Mouse (Mus musculus) kidney, postnatal 36 days (tissue): Measurements from ENCODE around the gene Ccdc191.

Experiments used
- DNase-seq, 2 experiments: peaks; one replicate each; pipeline ENCODE4 v3.0.0; 2021 to 2022; ENCODE audit warnings: mixed read lengths in 2 of 2

Gene Ccdc191

DNA sequence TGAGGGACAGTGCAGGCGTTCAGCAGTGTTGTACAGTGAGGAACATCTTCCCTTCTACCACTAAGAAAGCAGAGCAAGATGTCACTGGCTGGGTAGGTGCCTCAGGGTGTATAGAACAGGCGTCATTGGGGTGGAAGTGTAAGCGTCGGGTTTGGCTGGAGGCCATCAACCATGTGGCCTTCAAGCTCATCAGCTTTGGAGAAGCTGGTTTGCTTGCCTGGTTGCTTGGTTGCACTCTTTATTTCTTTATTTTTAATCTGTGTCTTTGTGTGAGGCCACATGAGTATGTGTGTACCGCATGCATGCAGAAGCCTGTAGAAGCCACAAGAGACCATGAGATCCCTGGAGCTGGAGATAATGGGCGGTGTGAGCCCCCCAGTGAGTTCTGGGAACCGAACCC is 42.7 kb downstream of the Ccdc191 start:
- DNase-seq, result no peak

DNA sequence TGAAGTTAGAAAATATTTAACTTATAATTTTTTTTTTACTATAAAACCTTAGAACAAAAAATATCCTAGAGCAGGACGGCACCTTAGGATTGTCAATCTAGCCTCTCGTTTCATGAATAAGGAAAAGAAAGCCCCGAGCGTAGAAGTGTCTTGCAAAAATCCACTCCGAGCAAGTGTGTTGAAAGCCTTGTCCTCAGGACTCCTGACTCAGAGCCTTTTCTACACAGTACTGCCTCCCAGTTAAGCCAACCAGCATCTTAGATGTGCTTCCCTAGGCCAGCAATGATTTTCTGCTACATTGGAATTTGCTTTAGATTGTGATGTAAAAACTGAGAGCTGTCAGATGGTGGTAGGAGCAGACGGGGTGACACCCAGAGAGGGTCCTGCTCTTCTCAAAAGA is 43.4 kb downstream of the Ccdc191 start:
- DNase-seq, result no peak

DNA sequence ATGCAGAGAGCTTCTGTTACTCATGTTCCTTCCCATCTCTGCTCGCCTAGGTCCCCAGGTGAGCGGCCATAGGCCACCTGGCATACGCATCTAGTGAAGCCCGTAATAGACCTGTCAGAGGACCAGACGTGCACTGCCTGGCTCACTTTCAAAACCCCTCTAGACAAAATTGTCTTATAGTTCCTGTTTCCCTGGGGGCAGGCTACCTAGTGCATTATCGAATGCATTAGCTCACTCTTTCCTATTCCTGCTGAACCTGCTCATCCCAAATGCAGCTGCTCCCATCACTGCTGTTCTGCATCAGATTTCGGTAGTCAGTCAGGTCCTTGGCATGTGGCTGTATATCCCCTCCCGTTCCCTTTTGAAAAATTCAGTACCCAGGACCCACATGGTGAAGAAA is 45.3 kb downstream of the Ccdc191 start:
- DNase-seq, result no peak

DNA sequence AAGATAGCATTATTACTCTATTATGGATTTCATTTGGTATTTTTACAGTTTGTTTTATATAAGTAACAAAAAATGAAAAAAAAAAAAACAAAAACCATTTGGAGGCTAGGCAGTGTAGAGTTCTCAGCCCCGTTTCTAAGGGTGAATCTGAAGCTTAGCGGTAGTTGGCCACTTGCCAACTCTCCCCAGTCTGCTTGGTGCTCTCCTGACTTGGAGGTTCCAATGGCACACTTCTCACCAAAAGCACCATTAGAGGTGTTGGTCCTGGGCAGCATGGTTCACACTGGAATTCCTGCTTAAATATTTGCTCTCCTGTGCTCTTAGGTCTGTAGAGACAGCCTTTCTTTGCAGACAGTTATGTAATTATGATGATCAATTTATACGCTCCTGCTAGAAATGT is 45.8 kb downstream of the Ccdc191 start:
- peak in 1 of 2 experiments; percentile 42 for DNase-seq

DNA sequence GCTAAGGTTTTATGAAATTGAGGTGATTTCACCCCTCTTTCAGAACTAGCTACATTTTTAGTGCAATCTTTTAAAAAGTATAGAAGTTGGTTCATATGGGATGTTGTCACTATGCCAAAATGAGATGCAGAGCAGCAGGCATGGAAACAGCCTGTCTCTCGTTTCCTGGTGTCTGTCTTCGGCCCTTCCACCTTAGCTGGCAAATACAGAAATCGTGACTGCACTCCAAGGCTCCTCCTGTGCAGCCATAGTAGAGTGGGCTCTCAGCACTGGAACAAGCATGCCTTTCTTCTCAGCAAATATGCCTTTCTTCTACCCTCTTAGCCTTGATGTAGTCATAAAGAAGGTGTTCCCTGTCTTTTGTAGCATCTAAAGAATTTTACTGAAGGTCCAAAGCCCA is 46.3 kb downstream of the Ccdc191 start:
- no peak for DNase-seq

DNA sequence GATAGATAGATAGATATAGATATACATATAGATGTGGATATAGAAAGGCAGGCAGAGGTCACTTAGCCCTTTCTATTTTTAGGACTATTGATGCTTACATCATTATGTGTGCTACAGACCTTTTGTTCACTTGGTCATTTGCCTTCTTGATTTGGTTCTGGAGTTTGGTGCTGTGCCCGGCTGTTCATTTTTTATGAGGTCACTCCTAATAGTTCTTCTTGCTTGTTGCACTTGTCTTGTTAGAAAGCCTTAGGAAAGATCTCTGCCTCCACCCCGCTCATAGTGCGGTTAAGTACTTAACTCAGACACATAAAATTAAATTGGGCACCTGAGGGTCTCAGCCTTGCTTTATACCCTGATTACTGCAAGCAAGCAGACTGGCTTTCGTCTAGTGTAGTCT is 51.2 kb downstream of the Ccdc191 start:
- no peak for DNase-seq

DNA sequence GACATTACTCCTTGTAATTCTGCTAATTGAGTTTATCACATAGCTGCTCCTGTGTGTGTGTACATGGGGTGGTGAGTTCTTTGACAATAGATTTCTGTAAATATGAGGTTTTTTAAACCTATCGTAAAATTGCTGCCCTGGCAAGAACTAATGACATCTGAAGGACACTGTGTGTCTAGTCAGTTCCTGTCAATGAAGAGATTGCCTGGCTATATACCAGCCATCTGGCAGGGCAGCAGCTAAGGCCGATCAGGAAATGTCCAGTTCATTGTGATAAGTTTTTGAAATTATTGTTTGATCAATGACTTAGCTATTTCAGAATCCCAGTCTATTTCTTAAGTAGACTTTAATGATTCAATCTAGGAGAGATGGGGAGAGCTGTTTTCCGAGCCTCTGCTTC is 55.8 kb downstream of the Ccdc191 start:
- DNase-seq, result no peak

DNA sequence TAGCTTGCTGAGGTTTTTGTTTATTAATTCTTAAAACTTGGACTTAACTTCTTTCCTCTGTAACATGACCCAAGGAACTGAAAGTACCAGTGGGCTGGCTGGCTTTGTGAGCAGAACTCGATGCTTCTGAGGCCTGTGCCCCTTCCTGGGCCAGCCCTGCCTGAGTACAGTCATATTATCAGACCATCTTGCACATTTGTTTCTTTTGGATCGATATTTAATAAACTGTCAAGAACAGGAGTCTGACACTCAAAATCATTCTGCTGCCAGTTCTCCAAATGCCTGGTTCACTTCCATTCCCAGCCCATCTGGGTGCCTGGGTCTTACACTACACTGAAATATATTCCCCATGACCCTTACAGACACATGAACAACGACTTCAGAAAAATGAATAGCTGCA is 56.3 kb downstream of the Ccdc191 start:
- no peak for DNase-seq

DNA sequence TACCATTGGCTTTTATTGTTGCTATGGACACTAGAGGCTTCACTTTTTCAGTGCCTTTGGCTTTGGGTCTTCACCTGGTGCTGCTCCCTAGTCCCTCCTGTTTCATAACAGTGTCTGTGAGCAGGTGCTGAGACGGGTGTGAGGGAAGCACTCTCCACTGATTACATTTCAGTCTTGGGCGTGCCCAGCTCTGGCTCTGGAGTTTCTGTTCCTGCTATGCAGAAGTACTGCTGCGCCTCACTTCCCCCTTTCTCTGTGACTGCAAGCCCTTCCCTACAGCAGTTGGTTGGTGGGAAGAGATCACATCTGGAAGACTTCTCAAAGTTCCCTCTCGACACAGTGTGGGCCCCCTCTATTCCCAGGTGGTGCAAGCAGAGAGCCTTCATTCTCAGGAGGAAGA is 62.0 kb downstream of the Ccdc191 start:
- DNase-seq, result no peak

DNA sequence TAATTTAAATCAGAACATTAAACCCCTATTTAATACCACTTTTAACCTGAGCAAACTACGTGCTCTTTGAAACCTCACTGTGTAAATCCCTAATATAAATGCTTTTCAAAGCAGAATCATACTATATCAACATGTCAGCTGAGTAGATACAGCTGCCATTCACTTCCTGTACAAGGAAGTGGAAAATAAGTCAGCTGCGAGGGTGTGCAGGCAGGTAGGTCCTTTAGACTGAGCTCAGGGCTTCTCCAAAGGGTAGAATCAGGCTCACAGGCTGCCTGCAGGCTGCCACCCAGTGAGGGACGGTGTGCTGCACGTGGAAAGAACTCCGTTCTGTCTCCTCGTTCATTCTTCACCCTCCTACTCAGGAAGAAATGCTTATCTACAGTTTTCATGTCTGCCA is 65.3 kb downstream of the Ccdc191 start:
- DNase-seq, result no peak

DNA sequence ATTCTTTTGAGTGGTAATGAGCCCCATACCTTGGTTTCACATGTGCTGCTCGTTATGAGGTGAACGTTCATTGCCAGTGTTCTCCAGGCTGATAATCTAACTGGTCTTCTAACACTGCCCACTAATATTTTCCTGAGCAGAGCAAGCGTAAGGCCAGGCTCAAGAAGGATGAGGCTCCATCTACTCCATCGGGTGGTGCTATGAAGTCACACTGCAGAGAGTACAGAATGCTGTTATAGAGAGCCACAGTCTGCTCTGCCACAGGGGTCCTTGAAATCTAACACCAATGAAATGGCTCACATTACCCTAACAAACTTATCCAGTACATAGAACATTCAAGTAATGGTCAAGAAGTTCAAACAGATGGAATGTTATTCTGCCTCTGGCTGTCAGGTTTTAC is 68.4 kb downstream of the Ccdc191 start:
- no peak for DNase-seq

DNA sequence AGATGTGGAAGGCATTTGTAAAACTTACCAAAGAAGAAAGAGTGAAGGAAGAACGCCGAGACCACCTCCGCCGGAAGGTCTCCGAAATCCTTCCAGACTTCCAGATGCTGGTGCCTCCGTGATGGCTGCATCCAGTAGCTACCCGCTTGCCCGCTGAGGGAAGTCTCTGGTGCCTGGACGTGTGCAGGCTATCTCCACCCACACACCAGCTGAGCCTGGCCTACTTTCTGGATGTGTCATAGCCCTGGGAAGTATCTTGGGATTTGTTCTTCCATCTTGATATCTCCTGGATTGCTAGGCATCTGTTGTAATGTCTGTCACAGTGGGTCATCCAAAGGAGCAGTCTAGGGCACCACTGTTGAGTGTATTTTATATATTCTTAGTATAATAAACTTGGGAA is 73.7 kb downstream of the Ccdc191 start:
- DNase-seq, result no peak

DNA sequence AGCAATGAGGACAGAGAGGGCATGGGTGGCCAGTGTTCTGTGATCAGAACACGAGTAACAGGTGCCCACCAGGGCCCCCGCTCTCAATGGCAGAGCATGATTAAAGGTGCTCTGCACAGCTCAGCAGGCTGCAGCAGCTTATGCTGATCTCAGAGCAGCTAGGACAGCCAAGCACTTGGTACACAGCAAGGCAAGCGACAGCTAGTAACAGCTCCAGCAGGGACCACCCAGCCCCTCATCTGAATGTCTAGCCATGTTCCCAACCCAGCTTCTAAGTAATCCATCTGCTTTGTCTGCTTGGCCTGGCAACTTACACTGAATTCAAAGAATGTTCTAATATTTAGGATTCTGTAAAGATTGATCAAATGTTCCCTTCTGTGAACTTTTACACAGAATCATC is 74.2 kb downstream of the Ccdc191 start:
- no peak for DNase-seq

DNA sequence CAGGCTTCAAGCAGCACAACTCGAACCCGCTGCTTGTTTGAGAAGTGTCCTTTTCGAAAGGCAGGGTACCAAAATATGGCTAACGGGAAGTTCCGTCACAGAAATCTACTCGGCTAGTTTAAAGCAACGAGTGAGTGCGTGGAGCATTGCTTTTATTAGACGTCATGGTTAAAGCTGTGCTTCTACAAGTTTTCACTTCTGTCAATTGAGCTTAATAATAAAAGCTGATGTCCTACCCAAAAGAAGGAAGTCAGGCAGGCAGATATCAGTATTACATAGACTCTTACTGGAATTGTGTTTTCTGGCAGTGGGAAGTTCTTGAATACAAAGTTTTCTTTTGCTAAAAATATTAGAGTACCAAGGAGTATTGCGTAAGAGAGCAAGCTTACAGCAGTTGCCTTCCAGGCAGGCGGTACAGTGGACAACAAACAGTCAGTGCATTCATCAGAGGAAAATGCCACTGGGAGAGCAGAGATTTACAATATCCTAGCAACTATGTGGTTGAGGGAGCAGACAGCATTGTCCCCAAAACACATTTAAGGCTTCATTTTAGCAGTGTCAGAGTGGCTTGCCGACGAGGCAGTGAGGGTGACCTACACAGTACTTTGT is 76.3 kb downstream of the Ccdc191 start:
- DNase-seq, result no peak

DNA sequence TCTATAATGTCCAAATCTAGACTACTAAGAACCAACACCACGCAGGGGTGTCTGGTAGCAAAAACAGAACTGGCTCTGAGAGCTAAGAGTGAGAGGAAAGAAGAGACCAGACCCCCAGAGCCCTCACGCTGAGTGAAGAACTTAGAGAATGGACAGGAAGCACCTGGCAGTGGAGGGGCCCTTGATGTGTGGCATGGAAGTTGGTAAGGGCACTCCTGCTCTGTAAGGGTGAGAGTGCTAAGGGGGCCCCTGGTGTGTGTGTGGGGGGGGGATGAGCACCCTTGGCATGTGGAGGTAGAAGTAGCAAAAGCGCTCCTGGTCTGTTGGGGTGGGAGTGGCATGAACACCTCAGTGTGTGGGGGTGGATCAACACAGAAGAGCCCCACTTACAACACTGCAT is 80.8 kb downstream of the Ccdc191 start:
- no peak for DNase-seq

DNA sequence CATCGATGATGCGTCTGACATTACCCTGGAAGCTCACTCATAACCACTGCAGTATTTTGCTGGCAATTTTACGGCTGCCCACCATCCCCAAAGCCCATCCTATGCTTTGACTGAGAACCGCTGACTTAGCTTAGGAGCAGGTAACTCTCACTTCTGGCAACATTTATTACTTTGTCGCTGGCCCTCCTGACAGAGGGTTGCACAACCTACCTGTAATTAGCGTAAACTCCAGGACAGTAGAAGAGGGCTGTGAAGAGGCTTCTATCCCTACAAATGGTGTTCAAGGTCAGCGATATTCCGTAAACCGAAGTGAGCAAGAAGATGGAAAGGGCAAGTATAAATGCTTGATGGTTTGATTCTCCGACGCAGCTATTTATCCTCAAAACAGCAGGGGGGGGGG is 81.6 kb downstream of the Ccdc191 start:
- no peak for DNase-seq

DNA sequence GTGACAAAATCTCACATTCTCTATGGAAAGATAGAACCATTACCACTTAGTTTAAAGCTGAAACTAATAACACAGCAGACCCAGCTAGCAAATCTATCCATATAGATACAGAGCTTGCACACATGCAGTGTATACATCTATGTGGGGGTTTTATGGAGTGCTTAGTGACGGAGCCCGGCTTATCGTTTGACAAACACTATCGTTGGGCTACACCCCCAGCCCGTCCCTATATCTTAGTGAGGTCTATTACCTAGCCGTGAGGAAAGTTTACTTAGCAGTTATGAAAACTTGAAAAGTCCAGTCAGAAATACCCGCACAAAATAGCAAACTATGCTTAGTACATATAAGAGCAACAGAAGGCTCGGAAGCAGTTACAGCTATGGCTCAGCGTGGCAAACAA is 82.1 kb downstream of the Ccdc191 start:
- DNase-seq, result no peak

DNA sequence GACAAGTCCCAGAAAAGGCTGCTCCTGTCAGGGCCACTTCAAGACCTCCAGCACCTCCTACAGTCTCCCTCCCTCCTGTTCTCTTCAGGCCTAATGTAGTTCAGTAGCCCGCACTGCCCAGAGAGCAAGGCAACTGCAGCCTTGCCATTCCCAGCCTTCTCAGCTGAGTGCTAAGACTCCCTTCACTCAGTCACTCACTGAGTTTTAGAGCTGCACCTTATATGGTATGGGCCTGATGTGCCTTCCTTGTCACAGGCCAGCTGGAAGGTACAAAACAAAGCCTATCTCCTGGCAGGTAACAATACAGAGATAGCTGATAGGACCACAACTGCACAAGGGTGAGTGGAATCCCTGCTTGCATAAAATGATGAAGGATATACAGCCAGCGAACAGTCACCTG is 82.8 kb downstream of the Ccdc191 start:
- no peak for DNase-seq

DNA sequence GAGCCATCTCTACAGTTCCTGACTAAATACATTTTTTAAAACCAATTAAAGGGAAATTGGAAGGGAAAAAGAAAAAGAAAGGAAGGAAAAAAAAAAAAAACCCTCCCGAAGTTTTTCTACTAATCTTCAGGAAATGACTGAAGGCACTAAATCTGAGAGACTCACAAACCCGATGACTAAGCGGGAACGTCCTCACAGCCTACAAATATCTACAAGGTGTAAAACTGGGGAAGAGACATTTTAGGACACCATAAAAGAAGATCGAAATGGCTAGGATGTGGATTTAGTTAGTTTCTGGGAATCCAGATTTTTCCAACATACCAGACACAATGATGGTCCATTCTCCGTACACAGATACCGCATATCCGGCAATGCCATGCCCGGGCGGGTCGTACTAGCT is 83.5 kb downstream of the Ccdc191 start:
- DNase-seq, result no peak

DNA sequence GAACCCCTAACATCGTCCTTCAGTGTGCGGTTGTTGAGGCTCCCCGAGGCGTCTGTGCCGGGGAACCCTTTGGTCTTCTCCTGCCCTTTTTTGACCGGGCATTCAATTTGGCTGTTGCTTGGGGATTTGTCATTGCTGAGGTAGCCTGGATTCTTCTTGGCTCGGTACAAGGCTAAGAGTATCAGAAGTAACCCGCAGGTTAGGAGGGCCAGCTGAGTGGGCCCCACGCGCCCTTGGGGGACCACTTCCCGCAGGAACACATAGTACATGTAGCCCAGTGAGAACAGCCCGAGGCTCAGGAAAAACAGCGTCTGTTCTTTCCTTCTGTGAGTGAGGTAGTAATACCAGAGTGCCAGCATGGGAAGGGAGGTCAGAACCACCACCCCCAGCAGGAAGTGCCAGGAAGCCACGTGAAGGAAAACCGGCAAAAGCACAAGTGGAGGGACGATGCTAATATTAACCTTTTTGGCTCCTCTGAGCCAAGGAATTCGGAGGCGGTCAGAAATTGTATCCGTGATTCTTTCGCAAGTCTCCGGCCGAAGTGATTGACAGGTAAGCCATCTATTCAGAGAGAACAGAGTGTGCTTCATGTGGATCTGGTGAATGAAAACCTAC is 84.1 kb downstream of the Ccdc191 start:
- no peak for DNase-seq

DNA sequence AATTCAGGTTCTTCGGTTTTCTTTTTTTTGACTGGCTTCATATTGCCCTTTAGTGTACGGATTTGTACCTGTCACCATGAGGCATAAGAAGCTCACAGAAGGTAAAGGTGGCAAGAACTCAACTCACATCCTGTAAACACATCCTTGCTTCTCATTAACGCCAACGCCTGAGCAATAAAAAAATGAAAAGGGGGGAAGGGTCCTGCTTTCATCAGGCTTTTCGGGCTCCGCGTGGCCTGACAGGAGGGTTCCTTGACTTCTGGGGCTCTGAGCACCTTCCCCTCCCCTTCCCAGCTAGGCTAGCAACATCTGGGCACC is 89.4 kb downstream of the Ccdc191 start:
- DNase-seq, result no peak

DNA sequence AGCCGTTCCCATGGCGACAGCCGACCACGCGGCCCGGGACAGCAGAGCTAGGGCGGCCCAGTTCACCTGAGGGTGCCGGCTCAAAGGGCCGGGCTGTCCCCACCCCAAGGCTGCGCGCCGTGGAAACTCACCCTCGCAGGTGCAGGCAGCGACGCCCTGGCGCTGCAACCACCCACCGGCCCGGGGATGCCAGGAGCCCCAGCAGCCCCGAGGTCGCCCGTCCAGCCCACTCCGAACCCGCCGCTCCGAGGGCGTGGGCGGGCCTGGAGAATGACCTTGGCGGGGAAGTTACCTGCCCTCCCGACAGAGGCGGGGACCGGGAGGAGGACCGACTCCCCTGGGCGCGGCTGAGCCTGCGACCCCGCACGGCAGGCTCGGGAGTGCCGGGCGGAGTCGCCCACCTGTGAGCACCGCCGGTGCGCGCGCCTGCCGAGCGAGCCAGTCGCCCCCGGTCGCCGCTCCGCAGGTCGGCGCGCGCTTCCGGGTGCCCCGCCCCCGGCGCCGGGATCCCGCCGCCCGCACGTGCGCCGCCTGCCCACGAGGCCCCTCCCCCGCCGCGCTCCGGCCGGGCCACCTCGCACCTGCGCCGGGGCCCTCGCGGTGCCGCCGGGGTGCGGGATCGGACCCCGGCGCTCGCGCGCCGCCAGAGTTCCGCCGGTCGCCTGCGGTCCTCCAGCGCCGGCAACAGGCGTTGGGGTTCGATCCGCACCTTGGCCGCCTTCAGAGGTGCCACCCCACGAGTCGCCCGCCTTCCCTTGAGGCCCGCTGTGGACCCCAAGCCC is 89.9 kb downstream of the Ccdc191 start, which contains the start of gene Zdhhc23:
TSS of gene Zdhhc23 (minus strand) at position 464 of the 782 bp plus-strand sequence.
- DNase-seq, result peak; percentile 42 to 83

DNA sequence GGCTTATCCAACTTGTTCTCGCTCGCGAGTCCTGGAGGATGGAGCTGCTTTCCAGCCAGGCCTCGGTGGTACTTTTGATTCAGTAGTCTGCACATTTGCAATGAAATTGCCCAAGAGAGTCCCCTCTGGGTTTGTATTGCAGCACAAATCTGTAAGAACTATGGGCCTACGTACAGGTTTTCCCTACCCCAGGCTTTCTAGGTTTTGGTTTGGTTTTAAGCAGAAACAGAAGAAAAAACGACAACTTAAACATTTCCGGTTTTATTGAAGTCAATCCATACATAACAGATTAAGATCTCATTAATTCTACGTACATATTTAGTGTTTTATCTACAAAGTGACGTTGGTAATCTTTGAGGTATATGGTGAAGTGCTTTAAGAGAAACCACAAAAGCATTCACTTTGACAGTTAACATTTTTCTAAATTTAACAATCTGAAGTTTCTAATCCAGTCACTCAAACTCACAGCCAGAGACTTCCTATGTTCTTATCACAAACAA is 90.6 kb downstream of the Ccdc191 start:
- DNase-seq, result no peak

DNA sequence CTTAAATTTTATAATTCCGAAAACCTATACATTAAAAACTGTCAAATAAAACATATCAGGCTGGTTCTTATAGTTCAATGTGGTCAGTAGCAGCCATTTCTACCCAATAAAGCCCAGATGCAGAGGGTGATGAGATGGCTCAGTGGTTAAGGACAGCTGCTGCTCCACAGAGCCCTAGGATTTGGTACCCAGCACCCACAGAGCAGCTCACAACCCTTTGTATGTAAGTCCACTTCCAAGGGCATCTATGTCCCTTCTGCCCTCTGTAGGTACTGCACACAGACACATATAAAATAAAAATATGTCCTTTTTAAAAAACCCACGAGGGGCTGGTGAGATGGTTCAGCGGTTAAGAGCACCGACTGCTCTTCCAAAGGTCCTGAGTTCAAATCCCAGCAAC is 96.7 kb downstream of the Ccdc191 start:
- DNase-seq, result no peak
